Mouse (Mus musculus): Measurements from ENCODE around the gene Asb1.

GRCm38 (mm10) chr1:91564004-91564403, 23.7 kb downstream of the Asb1 start:
- TF ChIP-seq CTCF (IDR thresholded peaks at IDR 0.05; ENCODE audit: extremely low read depth, insufficient read depth, insufficient read length, insufficient replicate concordance), result no peak
- no peak for TF ChIP-seq POLR2A (IDR thresholded peaks at IDR 0.05; ENCODE audit: low read depth, low read length)
